Mouse (Mus musculus) thymus, postnatal 25 days (tissue): ENCODE measurements around the gene Olfr132.
"Not testable (repeated sequence)": the region's sequence is repeated elsewhere in the genome, so short reads cannot be mapped to it uniquely, and the experiment has no call there.

Source experiments
- DNase-seq: peaks from one replicate; pipeline ENCODE4 v3.0.0; 2022

Olfr132 gene

DNA sequence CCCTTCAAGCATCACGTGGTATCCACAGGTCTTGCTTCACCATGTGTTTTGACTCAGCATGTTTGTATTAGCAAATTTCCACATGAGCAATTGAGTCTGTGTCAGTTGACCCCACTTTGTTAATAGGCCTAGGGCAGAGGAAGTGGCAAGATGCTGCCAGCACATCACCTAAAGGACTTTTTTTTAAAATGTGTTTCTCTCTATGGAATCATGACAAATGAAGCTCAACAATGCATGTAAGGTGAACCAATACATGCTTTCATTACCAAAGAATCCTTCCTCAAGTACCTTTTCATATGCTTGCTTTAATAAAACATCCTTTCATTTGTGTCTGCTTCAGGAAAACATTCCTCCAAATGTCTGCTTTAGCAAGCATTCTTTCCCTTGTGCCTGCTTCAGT lies at the start of gene Olfr132:
Olfr132 (minus strand) TSS at position 101 of the 400 bp plus-strand sequence.
- DNase-seq = no peak

GRCm38 (mm10) chr17:38171088-38171487 lies 36.8 kb upstream of the Olfr132 start, which contains the start of gene Olfr134:
Gene Olfr134 (plus strand): TSS chr17:38171388.
- DNase-seq = no peak

GRCm38 (mm10) chr17:38144981-38145380 lies 10.7 kb upstream of the Olfr132 start, which contains the start of gene Olfr133:
Gene Olfr133 (plus strand): TSS chr17:38145281.
- DNase-seq = no peak

DNA sequence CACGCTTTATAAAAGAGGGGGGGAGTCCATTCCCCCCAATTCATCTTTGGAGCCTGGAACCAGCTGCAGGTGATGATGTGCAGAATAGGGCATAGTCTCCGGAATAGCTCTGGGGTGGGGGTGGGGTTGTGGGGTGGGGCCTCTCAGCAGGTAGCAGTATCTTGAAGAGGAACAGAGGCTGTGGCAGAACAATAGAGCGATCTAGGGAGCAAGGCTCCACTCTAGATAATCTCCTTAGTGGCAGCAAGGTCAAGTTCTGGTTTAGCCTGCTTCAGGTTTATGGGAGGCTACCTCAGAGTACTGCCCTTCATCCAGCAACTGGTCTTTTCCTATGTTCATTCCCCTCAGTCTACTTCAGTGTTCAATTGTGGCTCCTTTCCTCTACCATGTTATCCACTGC lies 9.0 kb downstream of the Olfr132 start:
- DNase-seq = not testable (repeated sequence)

DNA sequence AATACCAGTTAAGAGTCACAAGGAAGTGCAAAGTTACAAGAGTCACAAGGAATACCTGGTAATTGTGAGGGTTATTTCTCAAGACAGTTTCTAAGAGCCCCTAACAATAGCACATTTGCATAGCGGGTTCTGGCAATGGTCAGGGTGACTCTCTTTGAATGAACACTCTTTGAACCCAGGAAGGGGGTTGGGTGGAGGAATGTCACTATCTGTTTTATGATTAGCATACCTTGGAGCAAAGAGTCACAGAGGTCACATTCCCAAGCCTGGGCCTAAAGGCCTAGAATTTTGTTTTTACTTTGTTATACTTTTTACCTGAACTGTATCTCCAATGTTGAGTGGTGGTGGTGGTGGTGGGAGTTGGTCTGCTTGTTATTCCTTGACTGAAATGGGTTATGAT lies 10.1 kb downstream of the Olfr132 start:
- DNase-seq = not testable (repeated sequence)

GRCm38 (mm10) chr17:38088593-38088992 lies 45.7 kb downstream of the Olfr132 start, which contains the start of gene Olfr131:
Gene Olfr131 (minus strand): TSS chr17:38088693.
- DNase-seq = no peak

DNA sequence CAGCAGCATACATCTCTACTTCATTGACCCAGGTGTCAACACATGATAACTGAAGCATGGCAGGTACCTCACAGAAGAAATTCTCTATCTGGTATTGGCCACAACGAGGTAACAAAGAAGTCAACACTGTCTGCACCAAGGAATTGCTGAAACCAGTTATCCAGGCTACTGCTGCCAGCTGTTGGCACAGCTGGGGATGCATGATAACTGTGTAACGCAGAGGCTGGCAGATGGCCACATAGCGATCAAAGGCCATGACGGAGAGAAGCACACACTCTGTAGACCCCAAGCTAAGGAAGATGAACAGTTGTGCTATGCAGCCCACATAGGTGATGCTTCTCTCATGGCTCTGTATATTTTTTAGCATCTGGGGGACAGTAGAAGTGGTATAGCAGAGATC lies 52.0 kb downstream of the Olfr132 start:
- no peak for DNase-seq
